Mouse (Mus musculus) ovary, adult 18-20 months (tissue): ENCODE measurements around the gene Tomm20.

Experiments
- DNase-seq: peaks from one replicate; pipeline ENCODE4 v3.0.0; 2022; ENCODE audit warnings: low spot score, mixed read lengths

Gene Tomm20

DNA sequence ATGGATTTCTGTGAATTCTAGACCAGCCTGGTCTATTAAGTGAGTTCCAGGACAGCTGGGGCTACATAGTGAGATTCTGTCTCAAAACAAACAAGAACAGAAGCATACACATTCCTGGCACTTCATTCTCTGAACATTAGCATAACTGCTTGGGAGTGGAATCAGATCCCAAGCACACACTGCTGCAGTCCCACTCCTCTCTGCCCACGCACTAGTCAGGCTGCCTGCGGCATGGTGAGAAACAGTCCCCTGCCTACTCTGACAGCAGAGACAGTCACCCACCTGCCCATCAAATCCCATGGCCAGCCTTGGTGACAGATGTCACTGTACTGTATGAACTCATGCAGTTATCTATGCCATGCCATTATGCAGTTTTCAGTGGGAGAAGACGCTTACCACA lies 15.9 kb upstream of the Tomm20 start:
- DNase-seq: no peak

DNA sequence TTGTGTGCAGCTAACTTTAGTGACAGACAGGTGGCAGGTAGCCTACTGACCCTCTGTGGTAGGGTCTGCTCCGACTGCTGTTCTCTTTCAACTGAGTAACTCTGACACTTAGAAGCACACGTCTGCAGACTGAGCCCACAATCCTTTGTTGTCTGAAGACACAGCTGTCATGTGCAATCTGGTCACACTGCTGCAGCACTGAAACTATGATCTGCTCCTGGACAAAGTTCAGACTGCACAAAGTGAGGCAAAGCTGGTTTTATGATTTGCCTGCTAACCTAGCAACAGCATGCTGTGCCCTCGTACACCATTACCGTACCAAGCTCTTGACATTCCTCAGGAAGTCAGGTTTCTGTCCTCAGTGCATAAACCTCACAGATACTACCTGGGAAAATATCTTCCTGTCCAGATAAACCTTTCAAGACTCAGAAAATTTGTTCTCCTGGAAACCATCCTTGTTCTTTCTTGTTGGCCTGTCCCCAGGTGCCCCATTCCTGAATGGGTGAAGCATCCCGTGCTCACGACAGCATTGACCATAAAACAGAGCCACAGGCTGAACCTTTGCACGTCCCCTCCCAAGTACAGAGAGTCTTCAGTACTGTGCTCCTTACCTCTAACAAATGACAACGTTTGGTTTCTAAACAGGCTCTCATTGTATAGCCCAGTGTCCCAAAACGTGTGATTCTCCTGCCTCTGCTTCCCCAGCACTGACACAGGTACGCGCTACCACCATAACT lies 6.4 kb upstream of the Tomm20 start:
- DNase-seq: no peak

DNA sequence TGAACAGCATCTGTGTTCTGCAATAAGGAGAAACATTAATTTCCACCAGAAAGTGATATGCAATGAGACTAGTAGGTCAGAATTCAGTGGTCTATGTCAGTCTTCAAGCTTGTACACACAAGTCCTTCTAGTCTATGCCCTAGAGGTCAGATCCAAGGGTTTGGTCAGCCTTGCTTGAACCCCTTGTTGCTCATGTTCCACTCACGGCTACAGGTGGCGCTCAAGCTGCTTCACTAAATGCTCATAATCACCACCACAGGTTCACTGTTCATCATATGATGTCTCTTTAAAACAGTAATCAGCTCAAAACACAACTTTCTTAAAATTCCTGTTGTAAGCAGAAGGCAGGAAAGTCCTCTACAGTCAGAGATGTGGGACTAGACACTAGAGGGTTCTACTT lies 3.9 kb upstream of the Tomm20 start:
- no peak for DNase-seq

DNA sequence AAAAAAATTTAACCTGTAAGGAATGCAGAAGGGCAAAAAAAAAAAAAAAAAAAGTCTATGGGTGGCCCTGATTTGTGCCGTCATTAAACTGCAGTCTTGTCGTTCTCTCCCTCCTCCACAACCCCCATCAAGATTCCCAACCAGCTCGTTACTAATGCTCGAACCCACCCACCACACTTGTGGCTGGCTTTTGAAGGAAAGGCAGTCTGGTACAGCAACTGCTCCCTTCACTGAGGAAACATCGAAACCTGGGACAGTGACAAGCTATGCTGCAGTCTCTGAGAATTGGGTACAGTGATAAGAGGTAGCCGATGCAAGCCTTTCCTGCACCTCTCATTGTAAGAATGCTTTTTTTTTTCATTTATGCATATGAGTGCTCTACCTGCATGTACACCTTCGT lies 800 bp upstream of the Tomm20 start:
- DNase-seq: no peak

DNA sequence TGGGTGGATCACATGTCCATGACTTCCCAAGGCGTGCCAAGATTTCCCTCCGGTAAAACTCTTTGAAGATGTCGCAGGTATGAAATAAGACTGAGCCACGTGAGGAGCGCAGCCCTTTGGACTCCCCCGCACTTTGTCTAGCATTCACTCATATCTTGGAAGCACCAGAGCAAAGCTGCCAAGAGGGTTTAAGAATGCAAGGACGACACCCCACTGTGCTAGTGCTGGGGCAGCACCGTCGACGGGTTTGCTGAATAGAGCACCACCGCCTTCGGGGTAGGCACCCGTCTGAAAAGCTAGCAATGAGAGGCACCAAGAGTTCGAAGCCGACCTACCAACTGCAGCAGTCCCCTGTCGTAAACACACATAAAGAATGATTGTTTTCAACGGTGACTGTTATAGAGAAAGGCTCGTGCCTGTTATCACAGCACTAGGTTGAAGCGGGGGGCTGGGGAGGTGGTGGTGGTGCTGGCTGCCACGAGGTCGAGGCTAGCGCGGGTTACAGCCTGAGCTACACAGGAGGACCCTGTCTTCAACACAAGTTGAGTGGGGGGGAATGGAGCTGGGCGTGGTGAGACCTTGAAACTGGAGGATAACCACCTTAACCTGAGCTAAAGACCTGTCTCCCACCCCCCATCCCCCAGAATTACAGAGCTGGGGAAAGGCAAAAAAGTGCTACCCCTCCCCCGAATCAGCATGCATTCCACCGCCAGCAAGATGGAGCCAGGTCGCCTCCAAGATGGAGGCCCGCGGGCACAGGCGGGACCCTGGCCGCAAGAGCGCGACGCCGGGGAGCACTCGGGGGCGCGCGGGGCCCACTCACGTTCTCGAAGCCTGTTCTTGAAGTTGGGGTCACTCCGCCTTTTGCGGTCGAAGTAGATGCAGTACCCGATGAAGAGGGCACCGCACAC lies 608 bp downstream of the Tomm20 start:
- DNase-seq: peak; percentile 40

DNA sequence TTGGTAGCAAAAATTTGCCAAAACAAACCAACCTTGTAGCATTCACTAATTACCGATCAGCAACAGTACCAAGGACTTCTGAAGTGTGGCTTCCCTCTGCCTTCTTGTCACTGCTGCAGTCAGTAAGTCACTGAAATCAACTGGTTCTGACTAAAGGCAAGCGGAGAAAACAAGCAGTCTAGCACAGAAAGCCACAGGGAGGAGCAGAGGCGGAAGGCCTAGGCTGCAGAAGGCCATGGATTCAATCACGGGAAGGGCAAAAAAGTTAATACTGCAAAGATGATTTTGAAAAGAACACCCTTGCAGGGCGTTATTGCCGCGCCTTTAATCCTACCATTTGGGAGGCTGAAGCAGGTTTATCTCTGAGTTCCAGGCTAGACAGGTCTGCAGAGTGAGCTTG lies 2.1 kb downstream of the Tomm20 start:
- no peak for DNase-seq

DNA sequence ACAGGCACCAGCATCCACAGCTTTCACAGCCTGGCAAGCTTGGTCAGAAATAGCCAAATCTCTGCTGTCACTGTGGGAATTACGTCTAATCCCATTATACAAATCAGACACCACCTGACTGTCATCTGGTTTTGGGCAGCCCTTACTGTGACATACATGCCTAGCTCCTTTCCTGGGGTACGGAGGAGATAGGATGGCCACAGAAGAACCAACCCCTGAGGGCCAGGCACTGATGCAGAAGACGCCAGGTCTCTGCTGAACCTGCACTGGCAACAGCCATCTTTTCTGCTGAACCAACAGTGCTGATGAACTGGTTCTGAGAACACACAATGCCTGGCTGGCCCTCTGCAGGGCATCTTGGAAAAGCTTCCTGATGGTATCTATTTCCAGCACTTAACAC lies 8.3 kb downstream of the Tomm20 start:
- DNase-seq: no peak

DNA sequence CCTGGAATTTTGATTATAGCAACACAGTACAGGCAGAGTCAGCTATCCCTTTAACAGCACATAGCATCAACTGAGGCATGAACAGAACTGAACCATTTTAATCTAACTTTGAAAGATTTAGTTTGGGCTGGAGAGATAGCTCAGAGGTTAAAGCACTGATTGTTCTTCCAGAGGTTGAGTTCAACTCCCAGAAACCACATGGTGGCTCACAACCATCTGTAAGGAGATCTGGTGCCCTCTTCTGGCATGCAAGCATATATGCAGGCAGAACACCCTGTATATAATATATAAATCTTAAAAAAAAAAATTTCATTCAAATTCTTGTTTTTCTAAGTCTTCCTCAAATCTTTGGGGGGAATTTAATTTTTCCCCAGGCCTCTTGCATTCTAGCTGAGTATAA lies 9.7 kb downstream of the Tomm20 start:
- no peak for DNase-seq

DNA sequence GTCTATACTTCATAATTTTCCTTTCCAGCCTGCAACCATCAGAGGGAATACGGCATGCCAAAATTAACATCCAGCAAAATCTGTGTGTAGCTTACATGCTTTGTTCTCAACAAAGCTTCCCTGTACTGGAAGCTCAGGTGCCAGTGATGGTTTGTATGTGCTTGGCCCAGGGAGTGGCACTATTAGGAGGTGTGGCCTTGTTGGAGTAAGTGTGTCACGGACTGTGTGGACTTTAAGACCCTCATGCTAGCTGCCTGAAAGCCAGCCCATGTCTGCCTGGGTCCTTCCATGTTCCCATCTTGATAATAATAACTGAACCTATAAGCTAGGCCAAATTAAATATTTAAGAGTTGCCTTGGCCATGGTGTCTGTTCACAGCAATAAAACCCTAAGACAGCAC lies 10.3 kb downstream of the Tomm20 start:
- DNase-seq: no peak

DNA sequence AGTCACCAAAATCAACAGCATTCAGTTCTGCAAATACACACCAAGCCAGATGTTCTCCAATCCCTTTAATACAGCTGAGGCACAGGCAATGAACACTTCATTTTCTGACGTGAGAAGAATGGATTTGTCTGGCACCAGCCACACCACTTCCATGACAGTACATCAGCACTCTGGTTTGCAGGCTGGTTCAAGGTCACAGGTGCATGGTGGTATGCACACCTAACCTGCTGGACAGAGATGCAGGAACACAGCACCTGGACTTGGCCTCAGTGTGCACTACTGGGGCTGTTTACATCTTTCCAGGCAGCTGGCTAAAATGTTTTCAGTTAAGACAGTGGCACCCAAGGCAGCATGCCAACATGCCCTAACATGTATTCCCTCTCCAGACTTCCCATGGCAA lies 13.0 kb downstream of the Tomm20 start:
- DNase-seq: no peak

DNA sequence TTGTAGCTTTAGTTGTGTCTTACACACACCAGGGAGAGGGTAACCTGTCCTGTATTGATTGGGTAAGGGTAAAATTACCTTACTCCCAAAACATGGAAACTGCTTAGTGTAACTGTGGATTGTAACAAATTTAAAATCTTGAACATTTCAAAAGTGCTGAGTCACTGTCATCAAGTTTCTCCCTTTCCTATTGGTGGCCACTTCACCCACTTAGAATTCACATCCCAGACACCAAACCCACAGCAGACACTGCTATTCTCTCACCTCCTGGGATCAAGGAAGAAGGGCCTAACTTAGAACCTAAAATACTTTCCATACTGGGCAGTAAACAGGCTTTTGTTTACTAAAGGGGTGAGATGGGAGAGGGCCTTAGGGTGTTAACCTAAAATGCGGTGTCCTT lies 13.4 kb downstream of the Tomm20 start:
- DNase-seq: no peak

DNA sequence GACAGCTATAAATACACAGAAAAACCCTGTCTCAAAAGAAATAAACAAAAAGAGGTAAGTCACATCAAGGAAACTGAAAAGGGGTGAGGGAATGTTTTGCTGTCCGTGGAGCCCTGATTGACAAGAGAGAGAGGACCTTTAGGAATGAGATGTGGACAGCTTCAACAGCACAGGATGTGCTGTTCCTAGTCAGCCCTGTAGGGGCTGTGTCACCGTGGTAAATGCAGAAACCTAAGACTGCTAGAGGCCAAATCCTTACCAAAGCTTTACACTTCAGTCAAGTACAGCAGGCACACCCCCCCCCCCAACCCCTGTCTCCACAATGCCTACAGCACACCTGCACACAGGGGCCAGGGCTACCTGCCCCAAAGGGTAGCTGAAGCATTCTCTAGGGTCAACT lies 13.9 kb downstream of the Tomm20 start:
- DNase-seq: no peak

DNA sequence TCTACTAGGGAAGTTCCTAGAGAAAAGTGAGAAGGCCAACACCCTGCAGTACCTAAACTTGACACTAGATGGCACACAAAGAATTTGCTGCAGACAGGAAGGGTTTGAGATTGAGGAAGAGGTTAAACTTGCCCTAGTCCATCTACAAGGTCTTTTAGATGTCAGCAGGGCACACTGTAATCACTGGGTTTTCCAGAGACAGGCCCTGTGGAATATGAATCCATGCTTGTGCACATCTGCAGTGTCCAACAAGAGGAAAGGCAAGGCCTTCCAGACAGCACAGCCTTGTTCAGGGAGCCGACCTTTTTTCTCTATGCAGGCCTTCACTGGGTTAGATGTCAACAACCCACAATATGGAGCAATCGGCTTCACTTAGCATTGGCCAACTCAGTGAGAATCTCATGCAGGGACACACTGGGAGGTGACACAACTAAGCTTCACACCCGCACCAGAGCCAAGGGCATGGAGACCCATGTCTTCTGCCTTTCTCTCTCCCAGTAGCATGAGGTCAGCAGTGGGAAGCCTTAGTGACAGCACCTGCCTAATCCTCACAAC lies 16.0 kb downstream of the Tomm20 start:
- DNase-seq: no peak

DNA sequence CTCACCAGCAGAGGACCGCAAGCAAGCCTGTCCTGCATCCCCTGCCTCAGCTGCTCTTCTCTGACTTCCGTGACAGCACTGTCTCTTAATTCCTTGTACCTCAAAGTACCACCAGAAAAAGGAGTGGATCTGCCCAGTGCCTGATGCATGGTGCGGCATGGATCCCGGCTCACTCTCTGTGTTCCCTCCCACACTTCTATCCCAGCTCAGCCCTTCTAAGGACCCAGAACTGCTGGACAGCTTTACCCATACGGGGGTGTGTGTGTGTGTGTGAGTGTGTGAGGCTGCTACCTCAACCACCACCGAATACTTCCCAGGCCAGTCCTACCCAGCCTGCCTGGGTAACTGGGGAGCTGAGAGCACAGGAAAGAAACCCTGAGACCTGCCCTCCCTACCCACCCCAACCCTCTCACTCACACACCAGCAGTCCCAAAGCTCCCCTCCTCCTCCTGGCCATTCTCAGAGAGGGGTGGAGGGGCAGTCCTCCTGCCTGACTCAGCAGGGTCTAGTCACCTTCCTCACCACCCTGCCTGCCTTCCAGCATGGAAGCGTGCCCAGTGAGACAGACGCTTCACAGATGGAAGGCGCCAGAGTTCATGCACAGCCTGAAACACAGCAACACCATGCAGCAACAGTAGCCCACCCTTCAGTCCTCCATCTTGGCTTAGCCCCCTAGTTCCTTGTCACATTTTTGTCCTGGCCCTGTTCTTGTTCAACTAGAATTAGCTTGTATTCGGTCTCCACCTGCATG lies 16.7 kb downstream of the Tomm20 start:
- DNase-seq: no peak

DNA sequence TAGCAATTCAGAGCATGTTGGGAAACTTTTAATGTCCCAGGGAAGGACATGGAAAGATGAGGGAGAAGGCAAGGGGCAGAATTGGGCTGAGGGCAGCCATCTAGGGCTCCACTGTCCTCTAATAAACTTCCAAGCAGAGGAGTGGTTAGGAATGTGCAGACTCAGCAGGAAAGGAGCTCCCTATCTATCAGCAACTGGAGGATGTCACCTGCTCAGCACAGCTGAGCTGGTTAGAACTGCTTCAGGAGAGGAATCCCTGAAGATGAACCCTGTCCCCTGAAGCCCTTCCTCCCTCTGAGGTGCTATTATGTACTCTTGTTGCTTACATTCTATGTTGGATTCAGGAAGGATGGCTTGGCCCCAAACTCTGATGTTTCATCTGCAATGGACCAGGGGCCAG lies 17.6 kb downstream of the Tomm20 start:
- DNase-seq: no peak

DNA sequence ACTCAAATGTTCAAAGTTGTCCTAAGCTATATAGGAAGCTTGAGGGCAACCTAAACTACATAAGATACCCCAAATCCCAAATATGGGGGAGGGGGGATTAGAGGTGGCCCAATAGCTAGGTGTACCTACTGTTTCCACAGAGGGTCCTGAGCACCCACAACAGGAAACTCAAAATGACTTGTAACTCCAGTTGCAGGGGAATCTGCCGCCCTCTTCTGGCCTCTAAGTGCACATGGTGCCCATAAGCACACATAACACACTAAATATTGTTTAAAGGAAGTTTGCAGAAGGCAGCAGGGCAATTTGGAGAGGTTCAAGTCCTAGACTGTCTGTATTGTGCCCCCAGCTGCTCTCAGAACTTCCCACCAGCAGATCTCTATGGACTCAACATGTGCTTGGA lies 18.6 kb downstream of the Tomm20 start:
- no peak for DNase-seq

DNA sequence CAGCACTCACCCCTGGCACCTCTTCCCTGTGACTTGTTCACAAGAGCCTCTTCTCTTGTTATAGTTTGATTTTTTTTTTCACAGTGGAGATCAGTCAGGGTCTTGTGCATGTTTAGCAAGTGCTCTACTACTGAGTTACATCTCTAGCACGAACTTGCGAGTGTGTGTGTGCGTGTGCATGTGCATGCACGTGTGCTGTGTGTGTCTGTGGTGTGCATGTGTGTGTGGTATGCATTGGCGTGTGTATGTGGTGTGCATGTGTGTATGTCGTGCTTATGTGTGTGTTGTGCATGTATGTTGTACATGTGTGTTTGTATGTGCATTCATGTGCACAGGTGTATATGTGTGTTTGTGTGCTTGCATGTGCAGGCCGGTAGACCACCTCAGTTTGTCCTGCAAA lies 22.7 kb downstream of the Tomm20 start:
- DNase-seq: no peak

DNA sequence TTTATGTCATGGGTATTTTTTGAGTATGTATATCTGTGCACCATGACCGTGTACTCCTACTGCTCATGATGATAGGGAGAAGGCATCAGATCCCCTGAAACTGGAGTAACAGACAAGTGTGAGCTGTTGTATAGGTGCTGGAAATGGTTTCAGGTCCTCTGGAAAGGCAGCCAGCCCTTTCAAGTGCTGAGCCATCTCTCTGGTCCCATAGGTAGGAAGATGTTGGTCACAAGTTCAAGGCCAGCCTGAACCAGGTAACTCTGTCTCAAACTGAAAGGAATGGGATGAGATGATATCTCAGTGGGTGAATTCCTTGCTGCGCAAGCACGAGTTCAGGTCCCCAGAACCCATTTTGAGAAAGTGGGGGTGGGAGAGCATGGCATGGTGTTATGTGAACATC lies 24.2 kb downstream of the Tomm20 start:
- DNase-seq: no peak

DNA sequence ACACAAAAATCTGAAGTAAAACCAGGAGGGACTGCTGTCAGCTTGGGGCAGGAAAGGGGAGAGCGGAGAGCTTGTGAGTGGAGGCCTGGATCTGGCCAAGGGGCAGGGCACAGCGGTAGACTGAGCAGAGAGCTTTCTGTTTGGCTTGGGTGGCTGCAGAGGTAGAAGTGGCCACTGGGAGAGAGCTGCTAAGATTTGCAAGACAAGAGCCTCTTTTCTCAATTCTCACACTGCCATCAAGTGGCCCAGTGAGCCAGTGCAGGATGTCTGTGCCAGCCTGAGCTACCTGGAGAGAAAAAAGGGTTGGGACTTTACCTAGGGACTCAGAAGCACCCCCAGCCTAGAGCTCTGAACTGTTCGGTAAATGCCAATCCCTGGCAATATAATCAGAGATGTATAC lies 24.8 kb downstream of the Tomm20 start:
- peak; percentile 54 for DNase-seq

DNA sequence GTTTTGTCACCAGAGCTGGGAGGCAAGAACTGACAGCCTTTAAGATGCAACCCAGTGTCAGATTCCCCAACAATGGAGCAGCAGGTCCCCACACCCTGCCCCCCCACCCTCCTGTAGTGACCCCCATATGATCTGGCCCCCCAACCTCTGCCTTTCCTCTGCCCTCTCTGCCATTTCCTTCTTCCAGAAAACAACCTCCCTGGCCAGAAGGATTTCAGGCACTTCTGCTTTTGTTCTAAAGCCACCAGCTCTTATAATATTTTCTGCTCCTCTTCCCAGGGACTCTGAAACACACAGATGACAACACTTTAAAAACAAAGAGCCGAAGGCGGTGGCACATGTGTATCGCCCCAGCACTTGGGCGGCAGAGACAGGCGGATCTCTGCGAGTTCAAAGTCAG lies 25.3 kb downstream of the Tomm20 start:
- no peak for DNase-seq

DNA sequence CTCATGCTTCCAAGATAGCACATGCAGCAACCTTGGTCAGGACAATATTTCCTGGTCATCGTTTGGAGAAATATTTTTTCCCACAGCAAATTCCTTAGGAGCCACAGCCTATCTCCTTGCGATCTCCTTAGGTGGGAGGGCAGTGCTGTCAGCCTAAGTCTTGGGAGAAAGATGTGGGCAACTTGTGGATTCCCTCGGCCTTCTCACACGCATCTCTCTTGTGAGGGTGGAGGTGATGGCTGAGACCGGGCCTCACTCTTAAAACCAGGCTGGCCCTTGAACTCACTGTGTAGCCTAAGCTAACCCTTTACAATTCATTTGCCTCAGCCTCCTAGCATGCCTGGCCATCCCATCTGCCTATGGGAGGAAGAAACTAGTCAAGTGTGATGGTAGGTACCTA lies 25.9 kb downstream of the Tomm20 start:
- no peak for DNase-seq

DNA sequence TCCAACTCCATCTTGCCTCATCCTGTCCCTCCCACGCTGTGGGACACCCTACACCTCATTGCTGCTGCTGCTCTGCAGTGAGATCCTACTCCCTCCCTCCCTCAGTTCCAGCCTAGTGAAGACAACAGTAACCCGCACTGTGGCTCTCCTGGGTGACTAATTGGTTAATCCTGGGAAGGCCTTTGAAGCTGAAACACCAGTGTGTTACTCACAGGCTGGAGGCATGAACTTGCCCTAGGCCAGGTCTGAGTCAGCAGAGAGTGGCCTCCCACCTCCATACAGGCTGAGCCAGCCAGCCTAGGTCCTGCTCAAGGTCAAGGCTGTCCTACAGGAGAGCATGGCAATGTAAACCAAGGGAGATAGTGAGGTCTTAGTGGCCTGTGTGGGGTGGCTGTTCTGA lies 26.4 kb downstream of the Tomm20 start:
- peak; percentile 72 for DNase-seq

DNA sequence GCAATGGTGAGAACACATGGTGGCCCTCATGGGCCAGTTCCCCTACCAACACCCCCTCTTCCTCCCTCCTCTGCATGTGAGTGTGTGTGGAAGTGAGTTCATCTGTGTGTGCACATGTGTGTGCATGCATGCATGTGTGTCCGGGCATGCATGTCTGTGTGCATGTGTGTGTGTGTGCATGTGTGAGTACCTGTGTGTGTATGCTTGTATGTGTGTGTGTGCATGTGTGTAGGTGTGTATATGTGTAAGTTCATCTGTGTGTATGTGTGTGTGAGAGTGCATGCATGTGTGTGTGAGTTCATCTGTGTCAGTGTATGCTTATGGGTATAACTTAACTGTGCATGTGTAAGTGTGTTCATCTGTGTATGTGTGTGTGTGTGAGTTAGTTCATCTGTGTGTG lies 27.3 kb downstream of the Tomm20 start:
- no peak for DNase-seq
